Mouse (Mus musculus): Measurements from ENCODE around the gene Kat6b.

The Kat6b gene

GRCm38 (mm10) chr14:21592985-21593750 lies 111.9 kb downstream of the Kat6b start:
- no peak for DNase-seq (ENCODE audit: low spot score)

DNA sequence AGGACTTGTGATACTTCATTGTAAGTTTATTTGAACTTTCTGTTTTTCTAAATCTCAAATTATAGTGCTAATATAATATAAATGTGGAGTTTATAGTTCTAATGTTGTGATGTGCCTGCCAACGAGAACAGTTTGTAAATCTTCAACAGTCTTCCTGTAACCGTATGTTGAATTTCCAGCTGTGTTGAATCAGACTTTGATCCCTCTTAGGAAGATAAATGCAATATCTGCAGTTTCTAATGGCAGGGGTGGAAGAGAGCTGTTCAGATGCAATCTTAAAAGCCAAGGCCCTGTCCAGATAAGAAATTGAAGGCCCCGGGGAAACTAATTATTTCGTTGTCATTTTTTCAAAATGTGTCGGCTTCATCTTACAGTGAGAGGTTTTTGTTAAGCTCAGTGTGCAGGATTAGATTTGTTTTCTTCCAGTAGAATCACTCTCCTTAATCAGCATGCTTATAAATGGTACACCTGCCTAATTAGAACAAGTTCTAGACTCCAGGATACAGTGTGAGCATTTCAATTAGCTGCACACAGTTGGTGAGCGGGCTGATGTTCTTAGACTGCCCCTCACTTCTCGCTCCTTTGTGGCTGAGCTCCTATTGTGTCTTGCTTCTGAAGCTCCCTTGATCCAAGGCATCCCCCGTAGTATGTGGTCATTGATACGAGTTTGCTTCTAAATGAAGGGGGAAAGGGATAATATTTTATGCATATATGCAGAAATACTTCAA lies 118.4 kb downstream of the Kat6b start:
- DNase-seq (ENCODE audit: low spot score): no peak

GRCm38 (mm10) chr14:21600174-21600566 lies 118.9 kb downstream of the Kat6b start:
- no peak for DNase-seq (ENCODE audit: low spot score)

GRCm38 (mm10) chr14:21600628-21601027 lies 119.4 kb downstream of the Kat6b start:
- no peak for DNase-seq (ENCODE audit: low spot score)

DNA sequence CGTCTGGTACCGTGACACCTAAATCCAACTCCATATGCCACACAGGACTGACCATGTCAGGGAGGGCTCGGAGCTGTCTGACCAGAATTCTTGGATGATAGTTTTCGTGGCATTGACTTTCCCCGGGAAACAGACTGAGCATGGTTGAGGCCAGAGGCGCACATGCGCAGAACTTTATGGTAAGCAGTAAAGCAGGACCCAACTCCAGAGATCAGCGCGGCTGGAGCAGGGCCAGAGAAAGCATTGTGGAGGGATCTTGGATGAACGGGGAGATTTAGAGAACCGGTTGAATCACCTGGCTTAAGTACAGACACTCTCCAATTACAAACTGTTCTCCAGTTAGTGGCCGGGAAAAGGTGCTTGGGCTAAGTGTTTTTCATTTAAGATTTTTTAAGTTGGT lies 120.9 kb downstream of the Kat6b start:
- no peak for DNase-seq (ENCODE audit: low spot score)

DNA sequence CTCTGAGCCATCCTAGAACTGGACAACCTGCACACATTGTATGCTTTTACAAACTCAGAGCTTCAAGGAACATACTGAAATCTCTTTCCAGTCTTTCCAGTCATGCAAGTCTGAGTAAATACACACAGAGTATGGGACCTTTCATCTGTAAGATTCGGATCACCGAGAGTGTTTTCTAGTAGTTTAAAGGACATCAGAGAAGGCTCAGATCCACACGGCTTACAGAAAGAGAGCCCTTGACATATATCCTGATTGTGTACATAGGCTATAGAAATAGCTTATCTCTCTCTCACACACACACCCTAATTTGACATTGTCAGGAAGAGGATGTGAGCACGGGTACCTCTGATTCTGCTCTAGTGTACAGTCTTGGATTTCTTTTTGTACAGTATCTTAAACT lies 121.7 kb downstream of the Kat6b start:
- DNase-seq (ENCODE audit: low spot score): no peak

GRCm38 (mm10) chr14:21607686-21608085 lies 126.5 kb downstream of the Kat6b start:
- DNase-seq (ENCODE audit: low spot score): no peak

DNA sequence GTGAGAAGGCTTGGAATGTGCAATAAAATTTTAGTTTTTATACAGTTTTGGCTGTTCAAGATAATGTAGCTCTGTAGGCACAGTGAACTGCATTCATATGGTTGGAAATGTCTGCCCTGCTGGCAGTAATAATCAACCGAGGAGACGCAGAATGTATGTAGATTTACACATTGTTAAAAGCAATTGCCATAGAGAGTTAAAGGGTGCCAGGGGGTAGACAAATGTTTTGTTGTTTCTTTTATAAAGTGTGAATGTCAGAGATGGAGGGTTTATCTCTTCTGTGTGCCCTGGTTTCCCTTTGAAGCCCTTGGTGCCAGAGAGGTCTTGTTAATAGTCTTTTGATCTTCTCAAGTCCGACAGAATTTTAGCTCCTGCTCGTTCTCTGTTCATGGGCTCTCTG lies 127.7 kb downstream of the Kat6b start:
- DNase-seq (ENCODE audit: low spot score): no peak

DNA sequence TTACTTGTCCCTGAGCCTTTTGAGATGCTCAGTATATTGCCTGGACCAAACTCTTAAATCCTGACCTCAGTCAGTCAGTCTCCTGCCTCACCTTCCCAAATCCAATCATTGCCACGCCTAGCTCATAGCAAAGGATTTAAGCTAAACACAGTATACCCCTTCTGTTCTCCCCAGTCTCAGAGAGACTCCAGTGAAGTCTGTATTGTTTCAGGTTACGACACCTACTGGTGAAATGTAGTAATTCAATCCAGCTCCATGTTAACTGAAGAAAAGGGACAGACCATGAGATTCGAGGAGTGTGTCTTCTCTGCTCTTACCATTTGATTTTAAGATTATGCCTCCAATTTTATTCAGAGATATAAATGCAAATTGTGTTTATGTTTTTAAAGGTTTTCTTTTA lies 129.0 kb downstream of the Kat6b start:
- peak; percentile 27 for DNase-seq (ENCODE audit: low spot score)

DNA sequence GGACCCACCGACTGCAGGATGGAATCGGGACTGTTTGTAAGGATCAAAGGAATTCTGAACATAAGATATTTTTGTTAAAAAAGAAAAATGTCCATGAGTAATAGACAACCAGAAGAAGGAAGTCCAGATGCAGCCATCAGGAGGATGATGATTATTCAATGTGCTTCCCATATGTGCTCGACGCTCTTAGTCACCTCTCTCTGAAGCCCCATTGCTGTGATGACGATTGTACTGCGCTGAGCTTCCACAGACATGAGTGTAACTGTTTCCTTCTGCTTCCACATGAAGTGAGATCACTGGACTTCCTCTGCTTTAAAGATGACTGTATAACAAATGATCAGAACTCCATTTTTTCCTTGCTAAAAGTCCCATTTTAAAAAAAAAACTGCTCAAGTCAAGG lies 131.8 kb downstream of the Kat6b start:
- no peak for DNase-seq (ENCODE audit: low spot score)

DNA sequence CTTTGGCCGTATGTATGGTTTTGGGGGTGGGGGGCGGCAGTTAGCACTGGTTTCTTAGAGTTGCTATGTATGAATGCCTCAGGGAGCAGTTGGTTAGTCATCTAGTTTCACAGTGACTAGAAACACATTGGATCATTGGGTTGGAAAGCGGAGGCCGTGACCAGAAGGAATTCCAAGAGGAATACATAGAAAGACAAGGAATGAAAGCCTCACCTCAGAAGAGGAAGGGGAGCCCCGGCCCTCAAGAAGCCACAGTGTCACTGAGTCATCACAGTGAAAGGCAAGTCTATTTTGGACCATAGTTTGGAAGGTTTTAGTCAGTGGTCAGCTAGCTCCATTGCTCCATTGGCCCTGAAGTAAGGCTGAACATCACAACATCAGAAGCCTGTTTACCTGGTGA lies 132.9 kb downstream of the Kat6b start:
- no peak for DNase-seq (ENCODE audit: low spot score)

DNA sequence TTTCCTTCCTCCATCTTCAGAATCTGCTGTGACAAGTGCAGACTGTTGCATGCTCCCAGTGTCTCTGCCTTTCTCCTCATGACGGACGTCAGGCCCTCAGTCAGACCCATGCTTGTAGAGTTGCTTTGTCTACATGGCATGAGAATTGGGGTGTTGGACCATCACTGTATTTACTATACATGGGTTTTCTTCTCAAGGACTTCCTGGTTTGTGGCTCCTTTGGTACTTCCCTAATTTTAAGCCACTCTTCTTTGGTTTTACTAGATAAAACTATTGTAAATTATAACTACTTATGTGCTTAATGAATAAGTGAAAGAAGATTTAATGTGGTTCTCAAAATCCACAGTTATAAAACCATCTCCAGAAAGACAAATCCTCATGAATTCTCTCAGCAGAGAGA lies 134.6 kb downstream of the Kat6b start:
- no peak for DNase-seq (ENCODE audit: low spot score)

GRCm38 (mm10) chr14:21617221-21617980 lies 136.2 kb downstream of the Kat6b start:
- DNase-seq (ENCODE audit: low spot score): no peak

DNA sequence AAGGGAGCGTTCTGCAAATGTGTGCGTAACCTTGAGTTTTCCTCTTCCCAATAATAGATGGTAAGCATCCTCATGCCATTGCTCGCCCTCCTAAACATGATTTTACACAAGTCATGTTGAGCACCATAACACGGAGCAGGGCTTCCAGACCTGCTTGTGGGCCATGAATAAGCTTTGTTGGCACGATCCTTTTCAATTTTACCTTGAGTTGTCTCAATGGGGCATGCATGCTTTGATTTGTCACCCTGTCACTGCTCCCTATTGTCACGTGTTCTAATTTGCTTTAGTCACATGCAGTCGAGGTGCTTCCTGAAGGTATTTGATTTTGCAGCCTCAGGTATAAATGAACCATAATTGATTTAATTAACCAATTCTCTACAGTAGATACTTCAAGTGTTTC lies 138.7 kb downstream of the Kat6b start:
- no peak for DNase-seq (ENCODE audit: low spot score)

DNA sequence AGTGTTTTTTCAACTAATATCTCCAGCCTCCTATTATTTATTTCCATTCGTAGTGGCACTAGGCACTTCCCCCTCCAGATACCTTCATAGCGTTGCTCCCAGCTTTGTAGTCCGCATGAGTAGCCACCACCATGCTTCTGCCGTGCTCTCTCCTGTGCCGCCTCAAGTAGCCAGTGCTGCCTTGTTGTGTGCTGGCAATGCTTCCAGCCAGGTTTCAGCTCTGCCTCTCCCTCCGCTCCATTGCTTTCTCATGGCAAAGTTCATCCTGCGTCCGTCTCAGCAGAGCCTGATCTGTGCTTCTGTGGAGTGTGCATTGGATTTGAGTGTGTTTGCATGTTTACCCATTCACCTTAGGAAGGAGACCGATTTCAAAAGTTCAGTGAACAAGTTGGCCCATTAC lies 144.7 kb downstream of the Kat6b start:
- DNase-seq (ENCODE audit: low spot score): no peak

DNA sequence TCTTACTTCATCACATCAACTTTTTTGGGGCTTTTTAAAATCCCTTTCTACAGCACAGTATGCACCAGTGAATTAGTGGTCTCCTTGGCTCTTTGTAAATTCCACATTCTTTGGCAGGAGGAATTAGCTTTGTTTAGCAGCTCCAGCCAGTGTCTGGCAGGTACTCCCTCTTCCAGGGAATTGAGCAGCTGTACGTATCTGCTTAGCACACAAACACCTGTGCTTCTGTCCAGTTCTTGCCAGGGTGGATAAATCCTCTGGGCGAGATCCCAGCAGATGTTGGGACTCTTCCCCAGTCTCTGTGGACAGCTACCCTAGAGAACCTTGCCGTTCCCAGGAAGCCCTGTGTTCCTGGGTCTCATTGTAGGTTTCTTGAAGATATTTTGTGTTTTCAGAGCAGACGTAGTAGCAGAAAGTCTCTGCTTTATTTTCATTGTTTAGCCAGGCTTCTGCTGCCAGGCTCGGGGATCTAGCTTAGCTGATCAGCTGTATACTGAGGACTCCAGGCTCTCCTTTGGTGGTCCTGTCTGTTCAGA lies 150.5 kb downstream of the Kat6b start:
- DNase-seq (ENCODE audit: low spot score): no peak

GRCm38 (mm10) chr14:21636548-21636947 lies 155.3 kb downstream of the Kat6b start:
- DNase-seq (ENCODE audit: low spot score): no peak

- no peak for DNase-seq (ENCODE audit: low spot score)
These were observed 159.7 kb downstream of the Kat6b start for GRCm38 (mm10) chr14:21640806-21641435.

GRCm38 (mm10) chr14:21653813-21654212 lies 172.6 kb downstream of the Kat6b start:
- DNase-seq (ENCODE audit: low spot score): no peak

GRCm38 (mm10) chr14:21659155-21659554 lies 177.9 kb downstream of the Kat6b start:
- no peak for DNase-seq (ENCODE audit: low spot score)

DNA sequence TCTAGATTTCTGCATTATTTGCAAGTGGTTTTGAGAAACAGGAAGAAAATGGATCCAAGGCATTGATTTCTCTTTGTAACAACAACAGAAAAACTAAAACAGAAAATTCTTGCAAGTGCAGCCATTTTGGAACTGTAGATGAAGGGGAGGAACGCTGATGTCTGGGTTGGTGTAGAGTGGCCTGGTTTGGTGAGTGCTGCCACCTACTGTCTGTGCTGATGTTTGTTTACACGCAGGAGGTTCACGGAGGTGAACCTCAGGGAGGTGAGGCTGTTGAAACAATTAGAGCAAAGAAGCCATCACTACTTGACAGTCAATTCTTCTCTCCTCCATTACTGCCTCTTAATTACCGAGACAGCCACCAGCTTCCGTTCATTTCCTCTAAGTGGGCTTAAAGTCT lies 178.4 kb downstream of the Kat6b start:
- DNase-seq (ENCODE audit: low spot score): peak; percentile 46

DNA sequence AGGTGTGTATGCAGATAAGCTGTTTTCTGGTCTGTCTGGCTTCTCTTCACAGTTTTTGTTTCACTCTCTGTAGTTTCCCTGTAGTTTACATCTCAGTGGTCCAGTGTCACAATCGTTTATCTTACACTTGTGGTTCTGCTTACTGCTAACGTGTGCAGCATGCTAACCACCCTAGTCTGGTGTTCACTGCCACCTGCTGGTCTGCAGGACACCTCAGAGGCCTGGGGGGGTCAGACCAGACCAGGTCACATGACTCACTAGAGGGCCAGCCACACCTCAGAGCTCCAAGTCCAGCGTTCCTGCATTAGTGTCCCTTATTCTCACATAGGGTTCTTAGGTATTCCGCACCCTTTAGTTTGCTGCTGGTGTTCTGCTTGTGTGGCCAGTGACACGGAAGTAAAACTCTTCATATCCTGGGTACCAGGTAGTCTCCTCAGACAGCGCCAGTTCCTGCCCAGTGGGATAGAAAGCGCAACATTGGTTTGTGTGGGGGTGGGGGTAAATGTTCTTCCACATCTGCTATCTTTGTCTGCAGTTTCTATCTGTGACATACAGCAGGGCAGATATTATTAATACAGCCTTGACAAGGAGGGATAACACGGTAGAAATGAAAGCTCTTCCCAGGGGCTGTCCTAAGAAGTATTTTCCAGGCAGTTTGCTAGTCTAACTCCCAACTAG lies 181.4 kb downstream of the Kat6b start:
- DNase-seq (ENCODE audit: low spot score): no peak
